12 mouse cellular contexts compared by ENCODE assay signal in the genomic region with DNA sequence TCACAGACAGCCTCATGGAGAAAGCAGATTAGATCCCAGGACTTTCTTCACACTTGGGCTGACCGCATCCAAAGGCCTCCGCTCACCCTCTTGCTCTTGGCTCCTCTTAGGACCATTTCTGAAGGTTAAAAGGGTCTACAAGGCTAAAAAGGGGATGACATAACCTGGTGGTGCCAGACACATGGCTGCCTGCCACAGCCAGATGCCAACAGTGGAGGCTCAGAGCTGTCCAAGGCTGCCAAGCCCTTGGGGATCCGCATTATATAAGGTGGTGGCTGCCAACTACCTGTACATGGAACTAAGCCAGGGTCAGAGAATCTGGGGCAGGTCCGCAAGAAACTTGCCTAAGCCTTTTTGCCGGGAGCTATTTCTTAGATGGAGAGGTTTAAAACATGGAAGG.
DNase-seq lines count a peak whose midpoint lies in the region; ATAC-seq lines count a peak whose summit lies in the region.
"Had no signal": no experiment of that assay in that cellular context is flagged by ENCODE, and none has a peak within 500 bp of the region (broad histone marks: within the 10 kb centered on the region; RNA-seq: fewer than 3 reads in every experiment).

No protein-coding gene starts in this region.

- no peak overlapping the region for H3K4me2 ChIP-seq in heart, embryonic 12.5 days
- no peak overlapping the region for H3K4me2 ChIP-seq in liver, embryonic 12.5 days

- peak; percentile 8 for DNase-seq in heart, adult 8-10 months (ENCODE audit: low spot score)
- DNase-seq in adrenal gland, postnatal 14 days: peak; percentile 31
- peak; percentile 65 for DNase-seq in brain, adult 2 months (ENCODE audit: low read depth, low spot score)
- peak; percentile 63 to 71 for DNase-seq in cerebellum, postnatal 25 days
- DNase-seq in thymus, postnatal 36 days: no peak
- DNase-seq: lung, postnatal 14 days had no signal

- no peaks in the 10 kb centered on the region for H3K36me3 ChIP-seq in heart, embryonic 12.5 days
- H3K36me3 ChIP-seq in liver, embryonic 12.5 days: no peaks in the 10 kb centered on the region
- H3K36me3 ChIP-seq: midbrain, embryonic 10.5 days had no signal

- no peak for ATAC-seq in heart, embryonic 12.5 days (ENCODE audit: insufficient number of reproducible peaks, low FRiP score)
- ATAC-seq in liver, embryonic 12.5 days: no peak
- ATAC-seq in erythroblast, adult 5-6 weeks (replicated peaks; ENCODE audit: low FRiP score, poor library complexity, severe bottlenecking): no peak
- ATAC-seq: CD4-positive, CD25-positive, alpha-beta regulatory T cell, adult 4 months; hindbrain, postnatal 0 days had no signal

- peaks cover 7% of the 10 kb centered on the region; the same call in 1 of the 2 replicates for H3K9me3 ChIP-seq in heart, embryonic 12.5 days (replicated peaks)
- H3K9me3 ChIP-seq in liver, embryonic 12.5 days (replicated peaks): no peaks in the 10 kb centered on the region
- H3K9me3 ChIP-seq: midbrain, embryonic 10.5 days had no signal

- H3K4me1 ChIP-seq in heart, embryonic 12.5 days (replicated peaks): no peaks in the 10 kb centered on the region
- no peaks in the 10 kb centered on the region for H3K4me1 ChIP-seq in liver, embryonic 12.5 days
- H3K4me1 ChIP-seq: midbrain, embryonic 10.5 days had no signal

- no peak overlapping the region for H3K27ac ChIP-seq in heart, embryonic 12.5 days (ENCODE audit: poor library complexity, severe bottlenecking)
- H3K27ac ChIP-seq in liver, embryonic 12.5 days: no peak overlapping the region
- H3K27ac ChIP-seq: hindbrain, postnatal 0 days; midbrain, embryonic 10.5 days had no signal

- no peak overlapping the region for H3K9ac ChIP-seq in heart, embryonic 12.5 days
- H3K9ac ChIP-seq in liver, embryonic 12.5 days: no peak overlapping the region

- H3K4me3 ChIP-seq in heart, embryonic 12.5 days: no peak overlapping the region
- no peak overlapping the region for H3K4me3 ChIP-seq in liver, embryonic 12.5 days
- H3K4me3 ChIP-seq: midbrain, embryonic 10.5 days had no signal

- 61% methylated on average over 5 of the region's 5 CpGs for WGBS in heart, embryonic 12.5 days
- 67% methylated on average over 5 of the region's 5 CpGs for WGBS in liver, embryonic 12.5 days (ENCODE audit: insufficient replicate concordance)

- no peaks in the 10 kb centered on the region for H3K27me3 ChIP-seq in heart, embryonic 12.5 days (replicated peaks)
- H3K27me3 ChIP-seq in liver, embryonic 12.5 days (replicated peaks): no peaks in the 10 kb centered on the region

Comparison
In these comparisons a context has a peak if more than half of its experiments do, and no peak if none do; other contexts are left out.
1. DNase-seq: peak in heart, adult 8-10 months (single experiment), adrenal gland, postnatal 14 days (single experiment), brain, adult 2 months (single experiment) and cerebellum, postnatal 25 days (2 of 2); none in thymus, postnatal 36 days (0 of 2).